Mouse (Mus musculus): ENCODE results near the gene Hdlbp. TPM values are rescaled to one million over a fixed set of nuclear protein-coding genes. Genes with fewer than 3 reads are reported as not detected.
A peak's percentile ranks its signal among the peaks of the same experiment; 100 is the strongest.

The Hdlbp gene
- polyA plus RNA-seq, 1 experiment from 2014 or later, result 170 TPM

DNA sequence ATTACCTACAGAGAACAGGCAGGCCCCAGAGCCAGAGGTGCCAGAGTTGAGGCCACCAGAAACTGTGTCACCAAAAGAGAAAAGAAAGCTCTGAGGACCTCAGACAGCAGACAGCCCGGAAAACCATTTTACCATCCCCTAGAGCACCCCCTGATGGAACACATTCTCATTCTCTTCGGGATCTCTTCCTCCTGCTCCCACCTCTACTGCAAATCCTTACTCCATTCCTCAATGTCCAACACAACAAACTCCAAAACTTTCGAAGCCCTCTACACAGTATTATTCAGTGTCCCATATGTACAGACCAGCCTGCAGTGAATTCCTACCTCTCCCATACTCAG, 32.8 kb downstream of the Hdlbp start:
- peaks cover 6% of the 10 kb centered on the region for H3K36me3 ChIP-seq (ENCODE audit: control insufficient read depth, insufficient read depth)
- peak overlapping the region; percentile 94 for H3K9ac ChIP-seq (ENCODE audit: low read depth, low read length)
- peak overlapping the region; percentile 72 for H3K4me3 ChIP-seq (ENCODE audit: low read depth, low read length)
- H3K27ac ChIP-seq (ENCODE audit: low read depth, low read length), result peak overlapping the region; percentile 97
- H3K27me3 ChIP-seq (replicated peaks; ENCODE audit: control insufficient read depth, insufficient read depth, low read length), result no peaks in the 10 kb centered on the region
- ATAC-seq, result 0 out of 2 replicates have a peak, but pooled peaks have one; percentile 7
- peaks cover 11% of the 10 kb centered on the region for H3K4me1 ChIP-seq (replicated peaks; ENCODE audit: control insufficient read depth, insufficient read depth, low read length)
- no peaks in the 10 kb centered on the region for H3K9me3 ChIP-seq (ENCODE audit: control insufficient read depth)
- H3K4me2 ChIP-seq (replicated peaks; ENCODE audit: low read depth), result peak overlapping the region; percentile 75
- TF ChIP-seq CTCF (IDR thresholded peaks at IDR 0.05; ENCODE audit: low read depth), result peak; percentile 42; the same call in 1 of the 2 replicates
- WGBS, result 20% methylated on average over 3 of the region's 3 CpGs

GRCm38 (mm10) chr1:93445111-93445821, 33.3 kb downstream of the Hdlbp start:
- Histone ChIP-seq H3K4me2 (replicated peaks; ENCODE audit: low read depth) (peak overlapping the region; percentile 75), H3K9ac (ENCODE audit: low read depth, low read length) (peak overlapping the region; percentile 94), H3K27ac (ENCODE audit: low read depth, low read length) (peak overlapping the region; percentile 97), H3K36me3 (ENCODE audit: control insufficient read depth, insufficient read depth) (peaks cover 11% of the 10 kb centered on the region), H3K9me3 (ENCODE audit: control insufficient read depth) (no peaks in the 10 kb centered on the region), H3K4me1 (replicated peaks; ENCODE audit: control insufficient read depth, insufficient read depth, low read length) (peaks cover 11% of the 10 kb centered on the region), H3K27me3 (replicated peaks; ENCODE audit: control insufficient read depth, insufficient read depth, low read length) (no peaks in the 10 kb centered on the region), H3K4me3 (ENCODE audit: low read depth, low read length) (peak overlapping the region; percentile 72)
- no peak for TF ChIP-seq CTCF (IDR thresholded peaks at IDR 0.05; ENCODE audit: low read depth)
- under 1% methylated on average over 64 of the region's 84 CpGs for WGBS
- peak; percentile 87 for ATAC-seq

DNA sequence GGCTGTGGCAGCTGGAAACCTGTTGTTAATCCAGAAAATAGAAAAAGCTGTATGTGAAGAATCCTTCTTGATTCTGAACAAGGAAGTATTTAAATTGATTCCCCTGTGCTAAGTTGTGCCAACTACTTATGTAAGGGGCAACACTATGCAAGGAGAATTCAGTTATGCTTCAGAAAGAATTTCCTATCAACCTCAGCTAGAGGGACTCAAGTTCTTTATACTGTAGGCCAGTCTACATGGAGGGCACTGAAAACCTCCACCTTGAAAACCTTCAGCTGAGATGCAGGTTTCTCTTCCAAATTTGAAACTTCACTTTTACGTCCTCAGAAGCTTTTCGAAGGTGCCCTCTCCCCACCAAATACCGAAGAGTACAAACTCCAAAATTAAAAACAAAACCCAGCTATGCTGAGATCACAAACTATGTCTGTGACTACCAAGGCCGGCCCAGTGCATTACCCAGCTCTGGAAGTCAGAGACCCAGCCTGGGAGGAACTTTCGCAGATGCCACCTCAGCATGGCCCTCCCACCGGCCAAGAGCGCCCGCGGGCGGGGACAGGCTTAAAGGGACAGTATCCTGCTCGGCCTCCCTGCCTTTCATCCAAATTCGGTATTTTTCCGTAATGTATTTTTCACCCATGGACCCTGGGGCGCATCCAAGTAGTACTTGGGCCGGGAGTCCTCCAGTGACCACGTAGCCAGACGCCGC, 34.1 kb downstream of the Hdlbp start:
- Histone ChIP-seq H3K27me3 (replicated peaks; ENCODE audit: control insufficient read depth, insufficient read depth, low read length) (no peaks in the 10 kb centered on the region), H3K9me3 (ENCODE audit: control insufficient read depth) (no peaks in the 10 kb centered on the region), H3K4me3 (ENCODE audit: low read depth, low read length) (peak overlapping the region; percentile 72), H3K36me3 (ENCODE audit: control insufficient read depth, insufficient read depth) (peaks cover 14% of the 10 kb centered on the region), H3K4me2 (replicated peaks; ENCODE audit: low read depth) (peak overlapping the region; percentile 75), H3K4me1 (replicated peaks; ENCODE audit: control insufficient read depth, insufficient read depth, low read length) (peaks cover 11% of the 10 kb centered on the region), H3K27ac (ENCODE audit: low read depth, low read length) (peak overlapping the region; percentile 97), H3K9ac (ENCODE audit: low read depth, low read length) (peak overlapping the region; percentile 94)
- peak; percentile 71 for ATAC-seq
- TF ChIP-seq CTCF (IDR thresholded peaks at IDR 0.05; ENCODE audit: low read depth), result peak; percentile 37
- 4% methylated on average over 18 of the region's 18 CpGs for WGBS

DNA sequence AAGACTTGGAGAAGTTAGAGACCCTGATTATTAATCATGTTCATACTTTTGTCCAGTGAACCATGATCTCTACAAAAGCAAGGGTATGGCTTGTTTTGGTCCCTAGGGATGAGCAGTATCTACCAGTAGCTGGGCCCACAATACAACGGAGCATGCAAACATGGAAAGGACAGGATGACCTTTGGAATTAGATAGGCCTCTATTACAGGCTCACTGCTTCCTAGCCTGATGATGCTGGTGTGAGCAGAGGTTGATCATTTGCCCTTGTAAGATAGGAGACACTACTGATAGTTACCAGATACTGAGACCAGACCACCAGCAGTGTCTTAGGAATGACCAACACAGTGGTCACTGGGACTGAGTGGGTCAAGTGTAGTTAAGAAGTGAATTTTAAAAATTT, 39.3 kb downstream of the Hdlbp start:
- 0 out of 2 replicates have a peak overlapping the region, but pooled peaks have one; percentile 8 for H3K27ac ChIP-seq (ENCODE audit: low read depth, low read length)
- ATAC-seq, result peak; percentile 57; the same call in 1 of the 2 replicates
- H3K27me3 ChIP-seq (replicated peaks; ENCODE audit: control insufficient read depth, insufficient read depth, low read length), result no peaks in the 10 kb centered on the region
- H3K4me2 ChIP-seq (replicated peaks; ENCODE audit: low read depth), result no peak overlapping the region
- H3K9me3 ChIP-seq (ENCODE audit: control insufficient read depth), result no peaks in the 10 kb centered on the region
- no peak overlapping the region for H3K4me3 ChIP-seq (ENCODE audit: low read depth, low read length)
- TF ChIP-seq CTCF (IDR thresholded peaks at IDR 0.05; ENCODE audit: low read depth), result no peak
- no peak overlapping the region for H3K9ac ChIP-seq (ENCODE audit: low read depth, low read length)
- peaks cover 55% of the 10 kb centered on the region for H3K36me3 ChIP-seq (ENCODE audit: control insufficient read depth, insufficient read depth)
- peaks cover 11% of the 10 kb centered on the region for H3K4me1 ChIP-seq (replicated peaks; ENCODE audit: control insufficient read depth, insufficient read depth, low read length)
- WGBS, result 45% methylated on average over 1 of the region's 1 CpGs

GRCm38 (mm10) chr1:93432087-93432486, 46.5 kb downstream of the Hdlbp start:
- Histone ChIP-seq H3K4me3 (ENCODE audit: low read depth, low read length) (no peak overlapping the region), H3K4me2 (replicated peaks; ENCODE audit: low read depth) (no peak overlapping the region), H3K4me1 (replicated peaks; ENCODE audit: control insufficient read depth, insufficient read depth, low read length) (no peaks in the 10 kb centered on the region), H3K27me3 (replicated peaks; ENCODE audit: control insufficient read depth, insufficient read depth, low read length) (no peaks in the 10 kb centered on the region), H3K27ac (ENCODE audit: low read depth, low read length) (no peak overlapping the region), H3K36me3 (ENCODE audit: control insufficient read depth, insufficient read depth) (peaks cover 75% of the 10 kb centered on the region), H3K9ac (ENCODE audit: low read depth, low read length) (no peak overlapping the region), H3K9me3 (ENCODE audit: control insufficient read depth) (no peaks in the 10 kb centered on the region)
- 64% methylated on average over 6 of the region's 6 CpGs for WGBS
- TF ChIP-seq CTCF (IDR thresholded peaks at IDR 0.05; ENCODE audit: low read depth), result no peak
- no peak for ATAC-seq

DNA sequence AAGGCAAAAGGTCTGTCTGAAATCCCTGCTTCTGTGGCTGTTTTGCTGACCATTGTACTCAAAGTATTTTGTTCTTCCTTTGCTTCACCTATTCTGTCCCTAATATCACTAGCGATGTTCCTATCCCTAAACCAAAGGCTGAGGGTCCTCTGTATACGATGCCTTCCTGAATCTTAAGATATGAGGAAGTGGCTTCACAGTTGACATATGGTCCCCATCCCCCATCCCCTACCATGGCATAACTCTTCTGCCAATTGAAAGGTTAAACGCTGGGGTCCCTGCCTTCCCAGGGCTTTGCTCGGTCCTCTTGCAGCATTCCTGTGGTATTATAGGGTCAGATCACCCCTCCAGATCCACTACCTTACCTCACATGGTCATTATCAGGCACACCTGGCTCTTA, 75.2 kb downstream of the Hdlbp start:
- Histone ChIP-seq H3K4me3 (ENCODE audit: low read depth, low read length) (no peak overlapping the region), H3K27ac (ENCODE audit: low read depth, low read length) (no peak overlapping the region), H3K4me1 (replicated peaks; ENCODE audit: control insufficient read depth, insufficient read depth, low read length) (no peaks in the 10 kb centered on the region), H3K9me3 (ENCODE audit: control insufficient read depth) (no peaks in the 10 kb centered on the region), H3K4me2 (replicated peaks; ENCODE audit: low read depth) (no peak overlapping the region), H3K36me3 (ENCODE audit: control insufficient read depth, insufficient read depth) (peaks cover 29% of the 10 kb centered on the region), H3K27me3 (replicated peaks; ENCODE audit: control insufficient read depth, insufficient read depth, low read length) (no peaks in the 10 kb centered on the region), H3K9ac (ENCODE audit: low read depth, low read length) (no peak overlapping the region)
- 77% methylated on average over 4 of the region's 4 CpGs for WGBS
- TF ChIP-seq CTCF (IDR thresholded peaks at IDR 0.05; ENCODE audit: low read depth), result no peak
- no peak for ATAC-seq

Measured in intestine, postnatal 0 days (tissue).